In genomic region chr3:88591950-88592731, GRCm38 (mm10) we compare ENCODE assay signal across 8 mouse cellular contexts. TPM values are rescaled to one million over a fixed set of nuclear protein-coding genes. Genes with fewer than 3 reads are reported as not detected.
DNase-seq lines count a peak whose midpoint lies in the region; ATAC-seq and TF ChIP-seq lines count a peak whose summit lies in the region.

No protein-coding gene starts in this region.

- peak; percentile 46 for TF ChIP-seq CTCF in cerebellum, adult 2 months (IDR thresholded peaks at IDR 0.05; ENCODE audit: borderline replicate concordance, insufficient read depth, low read depth, low read length)
- peak; percentile 75 for TF ChIP-seq CTCF in stomach, postnatal 0 days (IDR thresholded peaks at IDR 0.05; ENCODE audit: low read depth)

- H3K27ac ChIP-seq in cerebellum, adult 2 months (ENCODE audit: insufficient read depth, low read length): no peak overlapping the region
- H3K27ac ChIP-seq in kidney, embryonic 15.5 days: no peak overlapping the region
- H3K27ac ChIP-seq in stomach, postnatal 0 days (replicated peaks): peak overlapping the region; percentile 49

- H3K9ac ChIP-seq in kidney, embryonic 15.5 days: no peak overlapping the region
- peak overlapping the region; percentile 18; the same call in 1 of the 2 replicates for H3K9ac ChIP-seq in stomach, postnatal 0 days (ENCODE audit: low read length)

- no peaks in the 10 kb centered on the region for H3K27me3 ChIP-seq in cerebellum, adult 2 months (ENCODE audit: control insufficient read depth, insufficient read depth, low read length)
- no peaks in the 10 kb centered on the region for H3K27me3 ChIP-seq in kidney, embryonic 15.5 days
- no peaks in the 10 kb centered on the region for H3K27me3 ChIP-seq in stomach, postnatal 0 days (ENCODE audit: control insufficient read depth, insufficient read depth, low read length)

- WGBS in cerebellum, adult 2 months: 25% methylated on average over 9 of the region's 9 CpGs
- 23% methylated on average over 9 of the region's 9 CpGs for WGBS in kidney, embryonic 15.5 days
- 20% methylated on average over 9 of the region's 9 CpGs for WGBS in stomach, postnatal 0 days

- no peak overlapping the region for H3K4me3 ChIP-seq in cerebellum, adult 2 months (replicated peaks; ENCODE audit: insufficient read depth, low read depth, low read length)
- no peak overlapping the region for H3K4me3 ChIP-seq in kidney, embryonic 15.5 days (replicated peaks)
- H3K4me3 ChIP-seq in stomach, postnatal 0 days (ENCODE audit: low read depth, low read length): no peak overlapping the region; the same call in 1 of the 2 replicates

- no peak for TF ChIP-seq POLR2A in cerebellum, adult 2 months (IDR thresholded peaks at IDR 0.05; ENCODE audit: borderline replicate concordance, insufficient read depth, low read length)

- TF ChIP-seq EP300 in stomach, postnatal 0 days (optimal IDR thresholded peaks at IDR 0.05): no peak

- H3K4me1 ChIP-seq in cerebellum, adult 2 months (ENCODE audit: control insufficient read depth, insufficient read depth, low read length): no peaks in the 10 kb centered on the region
- H3K4me1 ChIP-seq in kidney, embryonic 15.5 days: peaks cover 37% of the 10 kb centered on the region
- H3K4me1 ChIP-seq in stomach, postnatal 0 days (replicated peaks; ENCODE audit: control insufficient read depth, insufficient read depth): peaks cover 7% of the 10 kb centered on the region; the same call in 1 of the 2 replicates

- ATAC-seq in kidney, embryonic 15.5 days (replicated peaks; ENCODE audit: low FRiP score): no peak
- ATAC-seq in stomach, postnatal 0 days (ENCODE audit: low FRiP score, low TSS enrichment): peak; percentile 67

- peak overlapping the region; percentile 4 for H3K4me2 ChIP-seq in kidney, embryonic 15.5 days
- peak overlapping the region; percentile 28 for H3K4me2 ChIP-seq in stomach, postnatal 0 days (replicated peaks; ENCODE audit: low read depth)

- peak in 1 of 2 experiments; percentile 36 for DNase-seq in cerebellum, adult 2 months
- DNase-seq in cerebellum, adult 11-12 months: no peak
- DNase-seq in A20 (ENCODE audit: low read depth, low spot score): peak; percentile 83
- peak; percentile 39 for DNase-seq in c-Kit-negative CD71-positive TER-119-positive erythroid progenitor cells, embryonic 14.5 days (ENCODE audit: low read depth, low spot score)
- peak; percentile 74 for DNase-seq in forelimb bud, embryonic 11.5 days (ENCODE audit: low read depth, low spot score)
- peak; percentile 91 for DNase-seq in lung, postnatal 36 days
- peak; percentile 56 for DNase-seq in stomach, postnatal 0 days (ENCODE audit: low spot score)

- H3K36me3 ChIP-seq in kidney, embryonic 15.5 days: peaks cover 18% of the 10 kb centered on the region
- peaks cover 11% of the 10 kb centered on the region for H3K36me3 ChIP-seq in stomach, postnatal 0 days (ENCODE audit: control insufficient read depth, insufficient read depth, low read length)

- no peaks in the 10 kb centered on the region for H3K9me3 ChIP-seq in kidney, embryonic 15.5 days (replicated peaks)
- no peaks in the 10 kb centered on the region for H3K9me3 ChIP-seq in stomach, postnatal 0 days (ENCODE audit: control insufficient read depth, low read length)

RNA-seq across cellular contexts. Expression of gene Arhgef2, which starts 13.6 kb away (rescaled TPM):
- 128 and 129 TPM in 2 replicates for polyA plus RNA-seq in cerebellum, adult 2 months (2012; rRNA removed)
- 99.8 and 104 TPM in 2 replicates for polyA plus RNA-seq in kidney, embryonic 15.5 days (2015; fragmentation: Nextera tagmentation; extraction: Ambion mirVana)
- polyA plus RNA-seq in stomach, postnatal 0 days (2015; fragmentation: Nextera tagmentation; extraction: Ambion mirVana): 29.0 and 33.0 TPM in 2 replicates

RNA-seq across cellular contexts. Expression of gene Ssr2, which starts 16.5 kb away (rescaled TPM):
- 141 and 142 TPM in 2 replicates for polyA plus RNA-seq in cerebellum, adult 2 months (2012; rRNA removed)
- 300 and 318 TPM in 2 replicates for polyA plus RNA-seq in kidney, embryonic 15.5 days (2015; fragmentation: Nextera tagmentation; extraction: Ambion mirVana)
- polyA plus RNA-seq in stomach, postnatal 0 days (2015; fragmentation: Nextera tagmentation; extraction: Ambion mirVana): 257 and 271 TPM in 2 replicates

RNA-seq across cellular contexts. Expression of gene Ubqln4, which starts 38.6 kb away (rescaled TPM):
- 86.4 and 87.3 TPM in 2 replicates for polyA plus RNA-seq in cerebellum, adult 2 months (2012; rRNA removed)
- 54.0 and 57.9 TPM in 2 replicates for polyA plus RNA-seq in kidney, embryonic 15.5 days (2015; fragmentation: Nextera tagmentation; extraction: Ambion mirVana)
- polyA plus RNA-seq in stomach, postnatal 0 days (2015; fragmentation: Nextera tagmentation; extraction: Ambion mirVana): 19.5 and 21.8 TPM in 2 replicates

RNA-seq across cellular contexts. Expression of gene Lamtor2, which starts 39.3 kb away (rescaled TPM):
- 143 and 159 TPM in 2 replicates for polyA plus RNA-seq in cerebellum, adult 2 months (2012; rRNA removed)
- polyA plus RNA-seq in kidney, embryonic 15.5 days (2015; fragmentation: Nextera tagmentation; extraction: Ambion mirVana): 167 and 173 TPM in 2 replicates
- polyA plus RNA-seq in stomach, postnatal 0 days (2015; fragmentation: Nextera tagmentation; extraction: Ambion mirVana): 154 and 157 TPM in 2 replicates

RNA-seq across cellular contexts. Expression of gene Rab25, which starts 44.0 kb away (rescaled TPM):
- 0.46 and 1.4 TPM in 2 replicates for polyA plus RNA-seq in cerebellum, adult 2 months (2012; rRNA removed)
- polyA plus RNA-seq in kidney, embryonic 15.5 days (2015; fragmentation: Nextera tagmentation; extraction: Ambion mirVana): 15.1 and 17.4 TPM in 2 replicates
- 252 and 271 TPM in 2 replicates for polyA plus RNA-seq in stomach, postnatal 0 days (2015; fragmentation: Nextera tagmentation; extraction: Ambion mirVana)
